Mouse (Mus musculus) brain, adult 2 months (tissue): ENCODE results near the gene Gm5678.
"Not testable (repeated sequence)": the region's sequence is repeated elsewhere in the genome, so short reads cannot be mapped to it uniquely, and the experiment has no call there.

Experiments used
- DNase-seq: peaks from one replicate; pipeline ENCODE4 v3.0.0; 2011; ENCODE audit warnings: low read depth, low spot score

The Gm5678 gene

GRCm38 (mm10) chr16:93607669-93608101, 20.2 kb upstream of the Gm5678 start:
- peak; percentile 95 for DNase-seq

- no peak for DNase-seq
Observed at GRCm38 (mm10) chr16:93608731-93609130, 19.2 kb upstream of the Gm5678 start.

GRCm38 (mm10) chr16:93609796-93610195, 18.1 kb upstream of the Gm5678 start:
- no peak for DNase-seq

DNA sequence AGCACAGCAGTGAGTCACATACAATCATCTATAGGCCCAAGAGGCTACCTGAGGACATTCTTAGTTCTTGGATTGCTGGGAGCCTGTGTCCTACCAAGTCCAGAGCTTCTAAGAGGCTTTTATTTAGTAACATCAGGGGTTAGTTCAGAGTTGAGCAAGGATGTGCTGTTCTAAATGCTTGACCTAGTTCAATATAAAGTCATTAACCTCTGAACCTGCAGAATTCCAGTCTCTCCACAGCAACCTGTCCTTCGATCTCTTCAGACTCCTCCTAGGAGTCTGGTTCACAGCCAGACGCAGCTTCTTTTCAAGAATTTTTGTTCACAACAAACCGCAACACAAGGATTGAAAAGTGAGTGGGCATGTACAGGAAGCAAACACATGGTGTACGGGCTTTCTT, 16.9 kb upstream of the Gm5678 start:
- no peak for DNase-seq

DNA sequence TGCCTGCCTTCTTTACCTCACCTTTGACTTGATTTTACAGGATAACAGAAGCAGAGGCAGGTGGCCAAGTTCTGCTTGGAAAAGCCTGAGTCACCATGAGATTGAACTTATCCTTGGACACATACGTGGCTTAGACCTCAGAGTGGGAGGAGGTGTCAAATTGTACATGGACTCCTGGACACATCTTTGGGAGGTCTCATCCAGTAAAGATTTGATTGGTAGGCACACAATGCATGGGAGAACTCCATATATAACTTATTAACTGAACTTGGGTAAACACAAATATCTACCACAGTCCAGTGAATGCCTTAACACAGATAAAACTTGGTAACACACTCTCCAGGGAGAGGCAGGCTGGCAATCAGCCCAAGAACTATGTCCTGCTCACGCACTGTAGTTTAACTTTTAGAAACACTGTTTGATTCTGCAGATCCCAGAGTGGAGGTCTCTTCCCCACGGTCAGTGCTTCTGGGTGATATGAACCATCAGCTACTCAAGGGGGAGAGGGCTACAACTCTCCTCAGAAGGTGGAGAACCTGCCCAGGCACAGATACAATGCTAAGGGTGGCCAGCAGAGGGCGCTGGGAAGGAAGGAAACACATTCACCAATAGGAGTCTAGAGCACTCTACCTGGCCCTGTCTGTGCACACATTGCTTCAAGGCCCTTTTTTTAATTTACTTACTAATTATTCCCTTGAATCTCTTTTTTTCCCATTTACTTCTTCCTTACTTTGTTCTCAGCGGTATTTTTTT, 12.6 kb upstream of the Gm5678 start:
- DNase-seq = peak; percentile 72

GRCm38 (mm10) chr16:93623759-93624158, 4.1 kb upstream of the Gm5678 start:
- not testable (repeated sequence) for DNase-seq

DNA sequence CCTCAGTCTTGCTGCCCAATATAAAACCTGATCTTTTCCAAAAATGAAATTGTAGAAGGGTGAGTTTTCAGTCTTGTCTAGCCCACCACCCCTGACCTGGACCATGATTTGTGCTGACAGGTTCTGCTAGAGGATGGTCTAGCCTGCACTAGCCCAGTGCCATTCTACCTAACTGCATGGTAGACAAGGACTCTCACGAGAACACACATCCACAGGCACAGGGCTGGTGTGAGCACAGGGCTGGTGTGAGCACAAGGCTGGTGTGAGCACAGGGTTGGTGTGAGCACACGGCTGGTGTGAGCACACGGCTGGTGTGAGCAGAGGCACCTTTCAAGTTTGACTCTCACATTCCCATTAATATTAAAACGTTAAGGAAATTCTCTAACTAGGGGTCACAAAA, 3.2 kb upstream of the Gm5678 start:
- DNase-seq = no peak

DNA sequence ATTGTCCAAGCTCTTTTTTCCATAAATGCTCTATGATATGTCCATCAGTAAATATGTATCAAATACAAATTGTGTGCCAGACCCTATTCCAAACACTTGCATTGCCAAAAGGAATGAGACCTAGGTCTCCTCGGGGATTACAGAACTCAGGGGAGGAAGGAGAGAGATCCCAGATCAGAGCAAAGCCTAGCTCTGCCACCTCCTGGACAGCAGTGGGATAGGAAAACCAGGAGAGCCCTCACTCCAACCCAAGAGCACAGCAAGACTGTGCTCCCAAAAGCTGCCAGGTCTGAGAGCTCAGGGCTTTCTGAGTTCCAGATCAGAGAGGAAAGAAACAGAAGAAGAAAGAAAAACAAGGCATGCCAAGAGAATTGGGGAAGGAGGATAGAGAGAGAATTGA, 1.2 kb upstream of the Gm5678 start:
- DNase-seq = peak; percentile 47

- no peak for DNase-seq
Observed at GRCm38 (mm10) chr16:93644006-93644405, 16.1 kb downstream of the Gm5678 start.

DNA sequence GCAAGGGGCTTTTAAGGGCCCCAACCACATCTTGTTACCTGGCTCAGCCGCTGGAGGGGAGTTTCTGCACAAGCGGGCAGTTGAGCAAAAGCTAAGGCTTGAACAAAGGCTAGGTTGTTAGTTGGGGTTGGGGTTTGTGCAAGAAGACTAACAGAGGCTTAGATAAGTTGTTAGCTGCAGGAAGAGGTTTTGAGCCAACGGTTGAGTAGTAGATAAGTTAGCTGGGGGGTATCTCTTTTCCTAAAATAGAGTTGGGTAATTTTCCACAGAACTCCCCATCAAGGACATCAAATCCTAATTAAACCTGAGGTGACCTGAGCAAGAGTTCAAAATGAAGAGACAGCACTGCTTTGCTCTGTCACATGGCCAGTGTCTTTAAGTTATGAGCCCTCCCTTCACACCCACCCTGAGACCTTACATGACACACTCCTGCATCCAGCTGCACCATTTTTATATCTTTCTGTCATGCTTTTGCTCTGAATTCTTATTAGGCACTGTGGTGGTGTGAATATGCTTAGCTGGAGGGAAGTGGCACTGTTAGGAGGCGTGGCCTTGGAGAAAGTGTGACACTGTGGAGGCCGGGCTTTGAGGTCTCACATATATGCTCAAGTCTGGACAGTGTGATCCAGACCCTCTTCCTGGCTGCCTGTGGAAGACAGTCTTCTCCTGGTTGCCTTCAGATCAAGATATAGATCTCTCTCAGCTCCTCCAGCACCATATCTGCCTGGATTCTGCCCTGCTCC, 20.7 kb downstream of the Gm5678 start:
- no peak for DNase-seq

- DNase-seq = no peak
Observed at GRCm38 (mm10) chr16:93667976-93668375, 40.1 kb downstream of the Gm5678 start.

GRCm38 (mm10) chr16:93669521-93669920, 41.6 kb downstream of the Gm5678 start:
- no peak for DNase-seq

- not testable (repeated sequence) for DNase-seq
Observed at GRCm38 (mm10) chr16:93670466-93670865, 42.6 kb downstream of the Gm5678 start.

DNA sequence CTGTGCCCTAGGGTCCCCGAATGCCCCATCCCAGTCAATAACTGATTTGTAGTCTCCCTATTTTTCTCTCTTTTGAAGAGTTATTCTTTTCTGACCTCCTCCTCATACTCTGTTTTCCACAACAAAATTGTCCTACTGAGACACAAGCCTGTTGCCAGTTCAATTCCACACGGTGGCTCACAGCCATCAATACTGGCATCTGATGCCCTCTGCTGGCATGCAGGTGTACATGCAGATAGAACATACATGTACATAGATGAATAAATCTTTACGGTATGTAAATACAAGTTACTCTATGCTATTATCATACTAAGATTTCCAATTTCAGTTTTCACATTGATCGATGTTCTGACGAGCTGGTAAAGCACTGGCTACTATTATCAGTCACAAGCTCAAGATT, 43.2 kb downstream of the Gm5678 start:
- peak; percentile 16 for DNase-seq

DNA sequence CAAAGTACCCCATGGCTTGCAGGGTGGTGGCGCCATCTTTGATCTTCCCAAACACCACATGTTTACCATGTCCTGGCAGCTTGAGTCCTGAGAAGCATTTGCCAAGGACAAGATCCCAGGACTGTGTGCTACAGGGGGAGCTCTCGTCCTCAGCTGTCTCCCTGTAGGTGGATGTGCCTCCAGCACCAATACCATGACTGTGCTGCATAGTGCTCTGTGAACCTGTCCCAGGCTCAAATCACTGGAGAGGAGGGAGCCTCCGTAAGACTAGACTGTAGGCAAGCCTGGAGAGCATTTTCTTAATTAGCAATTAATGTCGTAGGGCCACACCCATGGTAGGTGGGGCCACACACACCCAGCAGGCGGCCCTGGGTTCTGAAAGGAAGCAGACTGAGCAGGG, 48.5 kb downstream of the Gm5678 start:
- DNase-seq = no peak

GRCm38 (mm10) chr16:93678206-93678605, 50.3 kb downstream of the Gm5678 start:
- DNase-seq = no peak

- DNase-seq = peak; percentile 78
Observed at GRCm38 (mm10) chr16:93679165-93679564, 51.3 kb downstream of the Gm5678 start.
